Mouse (Mus musculus) MEL (cell line): ENCODE data around the gene Kl.

Experiments used
- CTCF ChIP-seq, 3 experiments: IDR thresholded peaks in 2 of 3; conservative IDR thresholded peaks in 1 of 3; 2 replicates each; pipeline ENCODE4 v1.5.1; 2011 to 2012; ENCODE audit warnings: low read length in 3 of 3, low read depth in 2 of 3, mild to moderate bottlenecking in 2 of 3, improper control_type of control experiment in 1 of 3, inconsistent platforms in 1 of 3, mixed read lengths in 1 of 3, moderate library complexity in 1 of 3; ENCODE audit not compliant: control insufficient read depth in 1 of 3, insufficient read depth in 1 of 3, poor library complexity in 1 of 3, severe bottlenecking in 1 of 3
- EP300 ChIP-seq, 2 experiments: IDR thresholded peaks; 2 replicates each; pipeline ENCODE4 v1.6.1; 2011; ENCODE audit warnings: improper control_type of control experiment in 2 of 2, low read length in 2 of 2, low read depth in 1 of 2, mild to moderate bottlenecking in 1 of 2

- TF ChIP-seq CTCF (IDR thresholded peaks at IDR 0.05 in 2 of 3, conservative IDR thresholded peaks at IDR 0.05 in 1 of 3; ENCODE audit: control insufficient read depth in 1 of 3, insufficient read depth in 1 of 3, low read depth in 2 of 3, low read length in 3 of 3, poor library complexity in 1 of 3, severe bottlenecking in 1 of 3) = no peak
- no peak for TF ChIP-seq EP300 (IDR thresholded peaks at IDR 0.05; ENCODE audit: low read depth in 1 of 2, low read length in 2 of 2)
These were observed 39.8 kb upstream of the Kl start for GRCm38 (mm10) chr5:150912656-150913055.
